Mouse (Mus musculus) liver, embryonic 14.5 days (tissue): ENCODE results near the gene Slc4a8. TPM values are rescaled to one million over a fixed set of nuclear protein-coding genes. Genes with fewer than 3 reads are reported as not detected.
A peak's percentile ranks its signal among the peaks of the same experiment; 100 is the strongest.

Experiments used
- ATAC-seq: fragments of 200-750 bp; cut with Nextera tagmentation; 2 replicates; pipeline ENCODE4 v1.8.0; 2017; ENCODE audit warnings: moderate number of reproducible peaks, mild to moderate bottlenecking, moderate library complexity; ENCODE audit not compliant: insufficient read depth
- DNase-seq, 3 experiments: peaks; one replicate each; pipeline ENCODE4 v3.0.0-alpha.2; 2012 to 2013; ENCODE audit warnings: low read depth in 3 of 3, low spot score in 3 of 3
- H3K27ac ChIP-seq: fragments of 300-500 bp; sonication (generic); 2 replicates; pipeline ENCODE4 v1.5.1; 2014; ENCODE audit warnings: moderate library complexity, mild to moderate bottlenecking, control low read depth, inconsistent platforms
- H3K27me3 ChIP-seq: fragments of 300-500 bp; sonication (generic); 2 replicates; pipeline ENCODE4 v1.6.1; 2014; ENCODE audit warnings: mild to moderate bottlenecking, low read length, moderate library complexity; ENCODE audit not compliant: control insufficient read depth, insufficient read depth
- H3K36me3 ChIP-seq: fragments of 300-500 bp; sonication (generic); replicated peaks from 2 replicates; pipeline ENCODE4 v1.6.1; 2014; ENCODE audit warnings: low read depth; ENCODE audit not compliant: control insufficient read depth, insufficient read depth
- H3K4me1 ChIP-seq, 2 experiments: fragments of 200-500 bp in 1 of 2; fragments of 300-500 bp in 1 of 2; sonication (generic) in 1 of 2; replicated peaks; 2 replicates each; pipeline ENCODE4 v1.6.1; 2012 to 2014; ENCODE audit warnings: antibody characterized with exemption in 1 of 2, inconsistent platforms in 1 of 2, low read length in 1 of 2; ENCODE audit not compliant: control insufficient read depth in 2 of 2, insufficient read depth in 2 of 2
- H3K4me2 ChIP-seq: fragments of 300-500 bp; sonication (generic); 2 replicates; pipeline ENCODE4 v1.6.1; 2014; ENCODE audit warnings: low read depth, mild to moderate bottlenecking, control low read depth, moderate library complexity
- H3K4me3 ChIP-seq, 2 experiments: fragments of 200-500 bp in 1 of 2; fragments of 300-500 bp in 1 of 2; sonication (generic) in 1 of 2; 2 replicates each; pipeline ENCODE4 v1.5.1; 2012 to 2014; ENCODE audit warnings: low read depth in 2 of 2, low read length in 2 of 2, mild to moderate bottlenecking in 2 of 2, control low read depth in 1 of 2, inconsistent platforms in 1 of 2, moderate library complexity in 1 of 2; ENCODE audit not compliant: insufficient read depth in 1 of 2
- H3K9ac ChIP-seq: fragments of 300-500 bp; sonication (generic); replicated peaks from 2 replicates; pipeline ENCODE4 v1.6.1; 2014; ENCODE audit warnings: mild to moderate bottlenecking, control low read depth, moderate library complexity
- H3K9me3 ChIP-seq: fragments of 300-500 bp; sonication (generic); 2 replicates; pipeline ENCODE4 v1.6.1; 2016; ENCODE audit warnings: low read length, mixed read lengths; ENCODE audit not compliant: control insufficient read depth
- CTCF ChIP-seq: IDR thresholded peaks from 2 replicates; pipeline ENCODE4 v1.5.1; 2016; ENCODE audit warnings: antibody characterized with exemption, low read depth, control low read depth
- EP300 ChIP-seq: IDR thresholded peaks from 2 replicates; pipeline ENCODE4 v1.6.1; 2016; ENCODE audit warnings: antibody characterized with exemption, low read depth
- WGBS: fragments of 180-500 bp; shearing (Covaris S2); extraction: QIAGEN DNeasy Blood & Tissue Kit; methylation state at CpG from one replicate; pipeline ENCODE4 v1.1.7; 2014; ENCODE audit not compliant: insufficient replicate concordance; 5-methylcytosine and 5-hydroxymethylcytosine counted together
- polyA plus RNA-seq, 2 experiments: library from polyadenylated mRNA; depleted of rRNA in 1 of 2; stranded (reverse) in 1 of 2; unstranded in 1 of 2; fragments of >200 nt; fragmentation: Nextera tagmentation in 1 of 2; extraction: Ambion mirVana in 1 of 2; gene quantifications; 2 replicates each; pipeline versions ENCODE4 v1.2.1 to v1.2.3; 2012 to 2014

The Slc4a8 gene
- polyA plus RNA-seq, 2 experiments, result 0.16 to 0.55 TPM

DNA sequence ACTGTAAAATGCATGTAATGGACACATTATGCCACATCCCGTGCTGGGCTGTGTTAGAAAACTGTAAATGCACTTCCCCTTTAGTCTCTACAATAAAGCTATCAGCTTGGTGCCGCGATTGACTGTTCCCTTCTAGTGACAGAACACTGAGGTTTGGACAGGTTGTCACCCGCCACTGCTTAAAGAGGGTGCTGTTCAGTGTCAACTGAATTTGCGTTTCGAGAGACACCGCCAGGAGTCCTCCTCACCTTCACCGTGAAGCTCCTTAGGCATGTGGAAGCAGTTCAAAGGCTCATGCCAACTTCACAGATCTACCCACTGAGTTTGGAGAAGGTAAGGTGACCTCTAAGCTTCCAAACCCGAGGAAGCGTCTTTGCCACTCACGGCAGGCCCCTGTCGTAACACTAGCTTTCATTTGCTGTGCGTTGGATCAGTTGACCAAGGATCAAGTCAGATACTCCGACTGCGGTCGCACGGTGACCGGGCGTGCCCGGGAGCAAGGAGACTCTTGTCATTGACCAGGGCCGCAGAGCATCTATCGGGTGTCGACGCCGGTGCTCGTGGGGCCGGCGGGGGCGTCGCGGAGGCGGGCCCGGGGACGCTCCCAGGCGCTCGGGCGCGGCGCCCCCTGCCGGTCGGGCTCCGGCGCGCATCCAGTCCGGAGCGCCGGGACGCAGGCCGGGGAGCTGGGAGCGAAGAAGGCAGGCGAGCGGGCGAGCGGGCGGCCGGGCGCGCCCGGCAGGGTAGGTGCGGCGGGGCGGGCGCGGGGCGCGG, 108.6 kb downstream of the Slc4a8 start:
- ATAC-seq (no peak), DNase-seq (peak in 1 of 3 experiments; percentile 2)
- Histone ChIP-seq H3K4me1 (no peaks in the 10 kb centered on the region), H3K27ac (no peak overlapping the region), H3K9me3 (no peaks in the 10 kb centered on the region), H3K36me3 (no peaks in the 10 kb centered on the region), H3K9ac (no peak overlapping the region), H3K4me2 (peak overlapping the region; percentile 52), H3K4me3 (peak overlapping the region in 1 of 2 experiments; percentile 33; a peak in 2 of 4 replicates), H3K27me3 (peaks cover 47% of the 10 kb centered on the region)
- TF ChIP-seq CTCF (peak; percentile 17; the same call in 1 of the 2 replicates), EP300 (no peak)
- 4% methylated on average over 46 of the region's 66 CpGs for WGBS

DNA sequence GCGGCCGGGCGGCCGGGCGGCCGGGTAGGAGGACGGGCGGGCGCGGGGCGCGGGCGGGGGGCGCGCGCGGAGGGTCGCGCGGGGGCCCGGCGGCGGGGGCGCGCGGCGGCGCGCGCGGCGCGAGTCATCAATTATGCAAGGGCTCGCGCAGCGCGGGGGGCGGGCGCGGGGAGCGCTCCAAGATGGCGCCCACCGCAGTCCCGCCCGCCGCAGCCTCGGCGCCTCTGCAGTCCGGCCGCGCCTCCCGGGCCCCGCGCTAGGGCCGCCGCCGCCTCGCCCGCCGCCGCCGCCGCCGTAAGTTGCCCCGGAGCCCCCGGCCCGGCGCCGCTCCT, 109.2 kb downstream of the Slc4a8 start:
- H3K4me3 ChIP-seq, result peak overlapping the region in 1 of 2 experiments; percentile 35; a peak in 1 of 4 replicates
- no peak overlapping the region for H3K9ac ChIP-seq
- DNase-seq (no peak), ATAC-seq (no peak)
- no peak overlapping the region for H3K27ac ChIP-seq
- H3K36me3 ChIP-seq, result no peaks in the 10 kb centered on the region
- H3K9me3 ChIP-seq, result no peaks in the 10 kb centered on the region
- TF ChIP-seq CTCF (no peak), EP300 (no peak)
- peaks cover 47% of the 10 kb centered on the region for H3K27me3 ChIP-seq
- H3K4me2 ChIP-seq, result peak overlapping the region; percentile 52
- WGBS, result 2% methylated on average over 8 of the region's 69 CpGs
- H3K4me1 ChIP-seq, result no peaks in the 10 kb centered on the region

DNA sequence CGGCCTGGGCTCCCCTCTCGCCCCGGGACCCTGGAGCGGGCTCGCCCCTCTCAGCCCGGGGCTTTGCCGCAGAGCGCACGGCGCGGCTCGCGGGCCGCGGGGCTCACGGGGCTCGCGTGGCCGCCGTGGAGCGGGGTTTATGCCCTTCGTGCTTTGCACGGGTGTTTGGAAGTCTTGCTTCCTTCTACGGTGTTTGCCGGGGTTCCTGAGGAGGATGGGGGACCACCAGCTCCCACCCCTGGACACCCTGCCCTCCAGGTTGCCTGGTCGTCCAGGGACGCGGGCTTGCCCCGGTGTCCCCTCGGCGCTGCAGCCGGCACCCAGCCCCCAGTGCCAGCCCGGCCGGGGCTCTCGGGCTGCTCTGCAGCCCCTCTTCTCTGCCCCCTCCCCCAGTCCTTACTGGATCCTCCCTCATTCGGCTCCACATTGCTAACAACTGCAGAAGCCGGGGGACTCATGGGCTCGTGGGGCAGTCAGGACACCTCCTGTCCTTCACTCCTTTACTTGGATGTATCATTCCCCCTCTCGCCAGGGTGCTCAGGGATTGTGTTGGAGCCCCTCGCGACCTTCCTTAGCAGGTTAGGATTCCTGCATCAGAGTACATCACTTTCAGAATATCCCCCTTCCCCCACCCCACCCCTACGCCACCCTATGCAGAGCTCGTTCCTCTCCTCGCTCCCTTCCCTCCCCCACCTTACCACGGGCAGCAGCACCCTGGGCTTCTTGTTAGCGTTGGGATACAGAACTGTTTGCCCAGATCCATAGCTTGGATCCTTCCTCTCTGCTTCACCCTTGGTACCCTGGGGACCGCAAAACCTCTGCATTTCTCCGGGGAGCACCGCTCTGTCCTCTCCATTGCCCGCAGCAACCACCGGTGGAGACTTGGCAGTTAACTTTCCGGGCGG, 109.8 kb downstream of the Slc4a8 start:
- H3K36me3 ChIP-seq, result no peaks in the 10 kb centered on the region
- no peak overlapping the region for H3K9ac ChIP-seq
- no peak for TF ChIP-seq CTCF
- no peak for TF ChIP-seq EP300
- no peak for ATAC-seq
- WGBS, result 2% methylated on average over 53 of the region's 53 CpGs
- peak overlapping the region; percentile 52 for H3K4me2 ChIP-seq
- peak overlapping the region; percentile 21 to 35; a peak in 2 of 4 replicates for H3K4me3 ChIP-seq
- no peaks in the 10 kb centered on the region for H3K4me1 ChIP-seq
- H3K27ac ChIP-seq, result no peak overlapping the region
- no peaks in the 10 kb centered on the region for H3K9me3 ChIP-seq
- no peak for DNase-seq
- H3K27me3 ChIP-seq, result peaks cover 47% of the 10 kb centered on the region

- H3K4me2 ChIP-seq, result no peak overlapping the region
- H3K9ac ChIP-seq, result no peak overlapping the region
- DNase-seq (peak; percentile 27 to 34 (median 32)), ATAC-seq (no peak)
- H3K4me1 ChIP-seq, result no peaks in the 10 kb centered on the region
- no peak overlapping the region for H3K27ac ChIP-seq
- H3K9me3 ChIP-seq, result no peaks in the 10 kb centered on the region
- H3K27me3 ChIP-seq, result peaks cover 47% of the 10 kb centered on the region
- H3K36me3 ChIP-seq, result no peaks in the 10 kb centered on the region
- no peak overlapping the region for H3K4me3 ChIP-seq
- 3% methylated on average over 16 of the region's 16 CpGs for WGBS
- TF ChIP-seq EP300 (no peak), CTCF (no peak)
Observed at GRCm38 (mm10) chr15:100873155-100873554, 111.6 kb downstream of the Slc4a8 start.

Other genes starting within 250 kb of the Slc4a8 start
- gene Tfcp2, start 209.7 kb upstream of the Slc4a8 start, polyA plus RNA-seq (2012; rRNA removed), result 2.1 and 2.6 TPM in 2 replicates
- 2.5 and 2.6 TPM in 2 replicates for gene Tfcp2, start 209.7 kb upstream of the Slc4a8 start, polyA plus RNA-seq (2014; fragmentation: Nextera tagmentation; extraction: Ambion mirVana)
- 0.46 and 0.77 TPM in 2 replicates for gene Pou6f1, start 161.8 kb upstream of the Slc4a8 start, polyA plus RNA-seq (2012; rRNA removed)
- 0.19 and 0.39 TPM in 2 replicates for gene Pou6f1, start 161.8 kb upstream of the Slc4a8 start, polyA plus RNA-seq (2014; fragmentation: Nextera tagmentation; extraction: Ambion mirVana)
- gene Dazap2, start 146.4 kb upstream of the Slc4a8 start, polyA plus RNA-seq (2012; rRNA removed), result 104 and 107 TPM in 2 replicates
- gene Dazap2, start 146.4 kb upstream of the Slc4a8 start, polyA plus RNA-seq (2014; fragmentation: Nextera tagmentation; extraction: Ambion mirVana), result 178 and 182 TPM in 2 replicates
- 7.3 TPM in 2 replicates for gene Smagp, start 124.8 kb upstream of the Slc4a8 start, polyA plus RNA-seq (2012; rRNA removed)
- gene Smagp, start 124.8 kb upstream of the Slc4a8 start, polyA plus RNA-seq (2014; fragmentation: Nextera tagmentation; extraction: Ambion mirVana), result 6.8 and 7.0 TPM in 2 replicates
- 16.5 and 17.5 TPM in 2 replicates for gene Bin2, start 92.2 kb upstream of the Slc4a8 start, polyA plus RNA-seq (2012; rRNA removed)
- 12.7 and 15.2 TPM in 2 replicates for gene Bin2, start 92.2 kb upstream of the Slc4a8 start, polyA plus RNA-seq (2014; fragmentation: Nextera tagmentation; extraction: Ambion mirVana)
- 8.1 and 9.5 TPM in 2 replicates for gene Cela1, start 73.8 kb upstream of the Slc4a8 start, polyA plus RNA-seq (2012; rRNA removed)
- 11.5 and 13.8 TPM in 2 replicates for gene Cela1, start 73.8 kb upstream of the Slc4a8 start, polyA plus RNA-seq (2014; fragmentation: Nextera tagmentation; extraction: Ambion mirVana)
- 0.36 and 0.47 TPM in 2 replicates for gene Galnt6, start 32.4 kb upstream of the Slc4a8 start, polyA plus RNA-seq (2012; rRNA removed)
- 0.73 and 0.84 TPM in 2 replicates for gene Galnt6, start 32.4 kb upstream of the Slc4a8 start, polyA plus RNA-seq (2014; fragmentation: Nextera tagmentation; extraction: Ambion mirVana)
- 0.13 and 0.21 TPM in 2 replicates for gene Scn8a, start 108.1 kb downstream of the Slc4a8 start, polyA plus RNA-seq (2012; rRNA removed)
- gene Scn8a, start 108.1 kb downstream of the Slc4a8 start, polyA plus RNA-seq (2014; fragmentation: Nextera tagmentation; extraction: Ambion mirVana), result 0.41 TPM in 1 of 2 replicates, not detected in the other